Mouse (Mus musculus) heart, embryonic 11.5 days (tissue): ENCODE measurements around the gene Naglu. TPM values are rescaled to one million over a fixed set of nuclear protein-coding genes. Genes with fewer than 3 reads are reported as not detected.
A peak's percentile ranks its signal among the peaks of the same experiment; 100 is the strongest.

Experiments used
- microRNA-seq: library from miRNA; unstranded; fragments of <30 nt; microRNA quantifications from one replicate; pipeline ENCODE4, GENCODE M21; 2016; ENCODE audit warnings: borderline number of aligned reads
- polyA plus RNA-seq: library from polyadenylated mRNA; unstranded; fragments of >200 nt; fragmentation: Nextera tagmentation; extraction: Ambion mirVana; gene quantifications from 2 replicates; pipeline ENCODE4 v1.2.1, GENCODE M21; 2014

Naglu gene
- polyA plus RNA-seq, 1 experiment from 2014 or later: 9.6 TPM

Small RNA genes within 50 kb of the gene (microRNA-seq; reads per million reads assigned to microRNA genes)
- 2.0 reads per million, percentile 25 among the genes with 10 or more reads in this experiment for gene Mir6928

Other genes with a start within 250 kb of the Naglu start
- 26.4 and 32.0 TPM in 2 replicates for gene Stat5b, start 219.3 kb upstream of the Naglu start, polyA plus RNA-seq
- 5.6 and 5.9 TPM in 2 replicates for gene Stat5a, start 210.7 kb upstream of the Naglu start, polyA plus RNA-seq
- gene Stat3, start 130.5 kb upstream of the Naglu start, polyA plus RNA-seq: 45.0 and 49.0 TPM in 2 replicates
- gene Cavin1, start 99.1 kb upstream of the Naglu start, polyA plus RNA-seq: 113 and 175 TPM in 2 replicates
- gene Atp6v0a1, start 60.6 kb upstream of the Naglu start, polyA plus RNA-seq: 57.1 and 62.2 TPM in 2 replicates
- 0.11 TPM in 1 of 2 replicates, not detected in the other for gene Hsd17b1, start 8.4 kb downstream of the Naglu start, polyA plus RNA-seq
- 29.6 and 34.3 TPM in 2 replicates for gene Coasy, start 12.6 kb downstream of the Naglu start, polyA plus RNA-seq
- gene Mlx, start 17.3 kb downstream of the Naglu start, polyA plus RNA-seq: 34.5 and 36.0 TPM in 2 replicates
- 23.1 and 27.5 TPM in 2 replicates for gene Psmc3ip, start 25.4 kb downstream of the Naglu start, polyA plus RNA-seq
- 5.5 and 9.2 TPM in 2 replicates for gene Retreg3, start 49.9 kb downstream of the Naglu start, polyA plus RNA-seq
- 82.1 and 83.5 TPM in 2 replicates for gene Tubg1, start 49.9 kb downstream of the Naglu start, polyA plus RNA-seq
- 4.3 TPM in 2 replicates for gene Tubg2, start 85.9 kb downstream of the Naglu start, polyA plus RNA-seq
- 0.46 and 0.70 TPM in 2 replicates for gene Cntnap1, start 100.5 kb downstream of the Naglu start, polyA plus RNA-seq
- 6.2 TPM in 2 replicates for gene Plekhh3, start 101.3 kb downstream of the Naglu start, polyA plus RNA-seq
- 0.13 and 0.39 TPM in 2 replicates for gene Ccr10, start 105.4 kb downstream of the Naglu start, polyA plus RNA-seq
- 10.2 and 12.7 TPM in 2 replicates for gene Ezh1, start 156.5 kb downstream of the Naglu start, polyA plus RNA-seq
- 230 and 232 TPM in 2 replicates for gene Ramp2, start 176.0 kb downstream of the Naglu start, polyA plus RNA-seq
- 126 and 128 TPM in 2 replicates for gene Vps25, start 183.7 kb downstream of the Naglu start, polyA plus RNA-seq
- gene Wnk4, start 190.6 kb downstream of the Naglu start, polyA plus RNA-seq: 11.1 and 13.7 TPM in 2 replicates
- gene Cntd1, start 209.0 kb downstream of the Naglu start, polyA plus RNA-seq: 1.1 TPM in 2 replicates
- 183 and 189 TPM in 2 replicates for gene Coa3, start 209.1 kb downstream of the Naglu start, polyA plus RNA-seq
- 138 and 154 TPM in 2 replicates for gene Becn1, start 232.3 kb downstream of the Naglu start, polyA plus RNA-seq
- gene Psme3, start 246.2 kb downstream of the Naglu start, polyA plus RNA-seq: 104 and 105 TPM in 2 replicates